Mouse (Mus musculus) adrenal gland, adult 8-10 months (tissue): ENCODE results near the gene Hmx2. TPM values are rescaled to one million over a fixed set of nuclear protein-coding genes. Genes with fewer than 3 reads are reported as not detected.

Experiments used
- DNase-seq: peaks from one replicate; pipeline ENCODE4 v3.0.0; 2022
- total RNA-seq, 4 experiments: library from RNA; stranded (reverse); gene quantifications; 2 replicates each; pipeline ENCODE4 v1.2.4; 2022

Gene Hmx2
- not detected for total RNA-seq

- no peak for DNase-seq
Measured at GRCm38 (mm10) chr7:131548473-131548872, at the start of gene Hmx2. Gene Hmx2, plus strand, starts transcription at chr7:131548773.

DNA sequence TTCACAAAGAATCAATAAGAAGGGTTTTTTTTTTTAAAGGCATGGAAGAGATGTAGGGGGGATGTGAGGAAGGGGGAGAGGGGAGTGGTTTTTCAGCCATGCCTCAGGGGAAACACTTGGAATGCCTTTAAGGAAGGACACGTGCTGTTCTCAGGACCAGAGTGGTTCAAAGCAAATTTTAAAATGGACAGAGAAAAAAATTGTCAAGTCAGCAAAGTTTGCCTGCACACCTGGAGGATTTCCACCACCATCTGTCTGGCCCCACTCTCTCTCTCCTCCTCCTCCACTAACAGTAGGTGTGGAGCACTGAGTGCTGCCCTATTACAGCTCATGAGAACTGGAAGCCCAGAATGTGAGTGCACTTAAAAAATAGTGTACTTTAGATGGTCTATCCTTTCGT is 44.8 kb upstream of the Hmx2 start:
- no peak for DNase-seq

DNA sequence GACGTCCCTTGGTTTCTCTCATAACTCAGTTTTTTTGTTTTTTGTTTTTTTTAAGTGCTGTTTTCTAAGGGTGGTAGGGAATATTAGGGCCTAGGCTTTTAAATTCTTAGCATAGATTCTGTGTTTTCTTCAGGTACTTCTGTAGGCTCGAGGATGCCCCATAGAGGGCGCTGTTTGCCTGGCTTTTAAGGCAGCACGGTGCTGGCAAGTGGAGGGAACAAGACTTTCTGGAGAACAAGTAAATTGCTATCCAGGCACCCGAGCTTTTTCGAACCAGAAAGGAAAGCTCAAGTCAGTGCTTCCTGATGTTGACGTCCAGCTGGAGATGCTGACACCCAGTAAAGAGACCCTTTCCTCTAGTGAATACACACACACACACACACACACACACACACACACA is 8.6 kb upstream of the Hmx2 start:
- DNase-seq: peak; percentile 74

DNA sequence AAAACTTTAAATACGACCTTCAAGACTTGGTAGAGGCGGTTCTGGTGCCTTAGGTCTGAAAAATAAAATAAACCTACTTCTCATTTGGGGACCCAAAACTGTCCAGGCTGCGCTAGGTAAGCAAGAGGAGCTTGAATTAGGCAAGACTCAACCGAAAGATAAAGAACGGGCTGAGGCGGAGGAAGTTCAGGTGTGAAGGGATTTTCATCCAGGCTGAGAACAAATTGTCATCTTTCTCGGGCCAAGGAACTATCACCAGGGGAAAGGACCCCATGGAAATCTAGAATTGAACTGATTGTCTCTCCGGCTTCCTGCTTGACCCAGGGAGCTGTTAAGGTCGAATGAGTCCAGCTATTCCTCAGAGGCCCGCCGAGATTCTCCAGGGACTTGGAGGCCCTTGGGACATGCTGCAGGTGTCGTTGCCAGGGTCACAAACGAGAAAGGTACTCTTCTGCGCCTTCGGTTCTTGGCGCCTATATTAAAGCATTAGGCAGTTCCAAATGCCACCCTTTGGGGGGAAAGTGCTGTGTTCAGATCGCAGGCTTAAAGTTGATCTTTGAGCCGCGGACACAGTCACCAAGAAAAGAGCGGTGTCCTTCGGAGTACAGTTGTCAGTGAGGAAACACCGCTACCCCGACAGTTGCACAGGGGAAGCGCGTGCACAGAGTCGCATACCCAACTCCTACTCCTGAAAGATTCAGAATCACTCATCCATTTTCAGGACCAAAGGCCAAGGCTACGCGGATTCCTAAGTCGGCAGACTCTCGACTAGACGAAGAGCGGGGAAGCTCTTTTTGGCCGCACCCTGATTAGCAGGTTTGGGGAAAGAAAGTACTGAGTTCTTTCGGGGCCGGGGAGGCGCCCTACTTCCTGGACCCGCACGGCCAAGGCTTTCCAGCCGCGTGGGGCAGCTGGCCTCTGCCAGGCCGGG is 7.1 kb upstream of the Hmx2 start:
- DNase-seq: no peak

GRCm38 (mm10) chr7:131542115-131542871 is 6.3 kb upstream of the Hmx2 start, which contains the start of gene Hmx3:
Gene Hmx3, plus strand, starts transcription at chr7:131542867.
- DNase-seq: no peak

GRCm38 (mm10) chr7:131542872-131543622 is 5.5 kb upstream of the Hmx2 start:
- DNase-seq: no peak

DNA sequence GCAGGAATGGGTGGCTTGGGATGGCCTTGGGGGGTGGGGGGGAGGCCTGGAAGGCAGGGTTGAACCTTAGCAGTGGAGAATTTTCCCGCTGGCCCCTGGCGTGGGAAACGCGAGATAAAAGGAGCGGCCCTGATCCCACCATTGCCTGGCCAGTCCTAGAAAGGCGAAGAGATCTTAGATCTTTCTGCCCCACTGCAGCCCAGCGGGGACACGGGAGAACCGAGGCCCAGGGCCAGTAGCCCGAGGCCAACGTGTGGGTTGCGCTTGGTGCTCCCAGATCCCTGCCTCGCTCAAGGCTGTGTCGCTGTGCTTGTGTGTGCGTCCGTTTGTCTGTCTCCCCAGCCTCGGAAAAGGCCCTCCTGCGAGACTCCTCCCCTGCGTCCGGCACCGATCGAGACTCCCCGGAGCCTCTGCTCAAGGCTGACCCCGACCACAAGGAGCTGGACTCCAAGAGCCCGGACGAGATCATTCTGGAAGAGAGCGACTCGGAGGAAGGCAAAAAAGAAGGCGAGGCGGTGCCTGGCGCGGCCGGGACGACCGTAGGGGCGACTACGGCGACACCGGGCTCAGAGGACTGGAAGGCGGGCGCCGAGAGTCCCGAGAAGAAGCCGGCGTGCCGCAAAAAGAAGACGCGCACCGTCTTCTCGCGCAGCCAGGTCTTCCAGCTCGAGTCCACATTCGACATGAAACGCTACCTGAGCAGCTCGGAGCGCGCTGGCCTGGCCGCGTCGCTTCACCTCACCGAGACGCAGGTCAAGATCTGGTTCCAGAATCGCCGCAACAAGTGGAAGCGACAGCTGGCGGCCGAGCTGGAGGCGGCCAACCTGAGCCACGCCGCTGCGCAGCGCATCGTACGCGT is 4.7 kb upstream of the Hmx2 start:
- no peak for DNase-seq

DNA sequence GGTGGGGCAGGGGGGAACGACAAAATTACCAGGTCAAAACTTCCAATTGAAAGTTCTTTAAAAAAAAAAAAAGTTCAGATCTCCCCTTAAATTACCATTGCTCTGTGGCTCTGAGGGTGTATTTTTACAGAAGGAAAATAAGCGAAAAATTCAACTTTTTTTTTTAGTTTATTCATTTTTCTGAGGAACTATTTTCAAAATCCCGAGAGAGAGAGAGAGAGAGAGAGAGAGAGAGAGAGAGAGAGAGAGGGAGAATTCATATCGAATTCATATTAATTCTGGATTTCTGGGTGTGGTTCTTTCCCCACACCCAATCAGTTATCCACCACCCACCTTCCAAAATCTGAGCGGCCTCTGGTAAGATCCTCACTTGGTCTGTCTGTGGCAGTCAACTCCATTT is 3.7 kb upstream of the Hmx2 start:
- no peak for DNase-seq

DNA sequence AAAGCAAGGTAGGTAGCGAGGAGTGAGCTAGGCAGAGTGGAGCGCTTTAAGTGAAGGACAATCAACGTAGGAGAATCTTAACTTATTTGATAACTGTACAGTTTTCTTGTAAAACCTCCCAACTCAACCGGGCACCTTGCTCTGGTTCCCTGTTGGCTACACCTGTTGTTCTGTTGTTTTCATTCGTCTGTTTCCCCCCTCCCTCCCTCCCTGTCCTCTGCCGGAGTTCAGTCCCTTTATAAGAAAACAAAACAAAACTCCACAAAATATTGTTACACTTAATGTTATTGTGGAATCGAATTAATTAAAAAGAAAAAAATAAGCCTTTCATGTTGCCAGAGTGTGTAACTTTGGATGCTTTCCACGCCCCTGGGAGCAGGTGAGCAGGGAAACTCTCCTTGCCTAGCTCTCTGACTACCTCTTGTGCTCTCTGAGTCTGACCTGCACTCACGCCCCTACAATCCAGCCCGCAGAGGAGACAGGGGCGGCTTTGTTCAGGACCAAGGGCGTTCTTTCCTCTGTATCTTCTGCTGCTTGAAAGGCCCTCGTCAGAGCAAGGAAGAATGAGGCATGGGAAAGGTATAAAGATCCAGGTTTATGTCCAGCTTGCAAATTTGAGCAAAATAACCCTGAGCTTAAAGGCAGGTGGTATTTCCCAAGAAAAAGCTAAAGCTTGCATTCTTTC is 2.7 kb upstream of the Hmx2 start:
- no peak for DNase-seq

DNA sequence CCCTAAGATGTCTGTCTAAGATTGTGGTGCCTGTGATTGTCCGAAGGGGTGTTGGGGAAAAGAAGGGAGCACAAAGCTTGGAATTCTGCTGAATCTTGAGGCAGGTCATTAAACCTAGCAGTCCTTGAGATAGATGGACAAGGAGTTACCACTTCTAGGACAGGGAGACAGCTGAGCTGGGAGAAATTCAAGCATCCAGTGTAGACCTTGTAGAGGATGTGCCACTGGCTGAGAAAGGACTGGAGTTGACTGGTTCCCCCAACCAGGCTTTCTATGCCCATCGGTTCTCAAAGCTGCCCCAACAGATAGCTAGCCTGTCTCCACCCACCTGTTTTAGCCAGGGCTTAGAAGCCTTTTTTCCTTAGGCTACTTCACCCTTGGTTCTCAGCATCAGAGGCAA is 2.1 kb upstream of the Hmx2 start:
- no peak for DNase-seq

- no peak for DNase-seq
Measured at GRCm38 (mm10) chr7:131547481-131547880, 1.1 kb upstream of the Hmx2 start.

DNA sequence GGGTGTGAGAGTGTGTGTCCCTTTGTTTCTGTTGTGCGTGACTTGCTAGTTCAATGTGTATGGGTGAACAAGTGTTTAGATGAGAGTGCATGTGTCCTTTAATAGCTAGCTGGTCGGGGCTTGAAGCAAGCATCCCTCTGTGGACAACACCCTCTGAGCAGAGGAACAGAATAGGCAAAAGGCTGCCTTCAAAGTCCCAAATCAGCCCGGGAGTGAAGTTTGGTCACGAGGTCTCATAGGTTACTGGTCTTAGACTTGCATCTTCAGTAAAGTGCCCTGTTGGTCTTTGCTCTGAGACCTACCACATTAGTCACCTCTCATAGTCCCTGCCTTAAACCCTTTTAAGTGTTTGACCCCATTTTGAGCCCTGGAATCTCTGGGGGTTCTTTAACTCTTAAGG is 2.9 kb downstream of the Hmx2 start:
- DNase-seq: no peak

GRCm38 (mm10) chr7:131551931-131552741 is 3.6 kb downstream of the Hmx2 start:
- DNase-seq: no peak

- no peak for DNase-seq
Measured at GRCm38 (mm10) chr7:131552781-131553180, 4.2 kb downstream of the Hmx2 start.

DNA sequence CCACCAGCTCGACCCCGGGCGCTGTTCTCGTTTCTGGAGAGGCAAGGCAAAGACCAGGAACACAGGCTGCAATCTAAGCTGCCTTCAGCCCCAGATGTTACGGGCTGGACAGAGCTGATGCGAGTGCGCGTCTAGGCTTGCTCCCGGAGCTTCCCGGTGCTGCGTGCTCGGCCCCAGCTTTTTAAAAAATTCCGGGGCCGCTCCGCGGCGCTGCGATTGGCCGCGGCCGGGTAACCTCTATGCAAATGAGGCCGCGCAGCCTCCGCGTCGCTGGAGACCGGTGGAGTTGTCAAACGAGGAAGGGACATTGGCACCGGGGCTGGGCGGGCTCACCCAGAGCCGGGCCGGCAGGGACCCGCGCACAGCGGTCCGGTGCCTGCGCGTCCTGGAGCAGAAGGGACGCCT is 5.2 kb downstream of the Hmx2 start:
- DNase-seq: no peak

DNA sequence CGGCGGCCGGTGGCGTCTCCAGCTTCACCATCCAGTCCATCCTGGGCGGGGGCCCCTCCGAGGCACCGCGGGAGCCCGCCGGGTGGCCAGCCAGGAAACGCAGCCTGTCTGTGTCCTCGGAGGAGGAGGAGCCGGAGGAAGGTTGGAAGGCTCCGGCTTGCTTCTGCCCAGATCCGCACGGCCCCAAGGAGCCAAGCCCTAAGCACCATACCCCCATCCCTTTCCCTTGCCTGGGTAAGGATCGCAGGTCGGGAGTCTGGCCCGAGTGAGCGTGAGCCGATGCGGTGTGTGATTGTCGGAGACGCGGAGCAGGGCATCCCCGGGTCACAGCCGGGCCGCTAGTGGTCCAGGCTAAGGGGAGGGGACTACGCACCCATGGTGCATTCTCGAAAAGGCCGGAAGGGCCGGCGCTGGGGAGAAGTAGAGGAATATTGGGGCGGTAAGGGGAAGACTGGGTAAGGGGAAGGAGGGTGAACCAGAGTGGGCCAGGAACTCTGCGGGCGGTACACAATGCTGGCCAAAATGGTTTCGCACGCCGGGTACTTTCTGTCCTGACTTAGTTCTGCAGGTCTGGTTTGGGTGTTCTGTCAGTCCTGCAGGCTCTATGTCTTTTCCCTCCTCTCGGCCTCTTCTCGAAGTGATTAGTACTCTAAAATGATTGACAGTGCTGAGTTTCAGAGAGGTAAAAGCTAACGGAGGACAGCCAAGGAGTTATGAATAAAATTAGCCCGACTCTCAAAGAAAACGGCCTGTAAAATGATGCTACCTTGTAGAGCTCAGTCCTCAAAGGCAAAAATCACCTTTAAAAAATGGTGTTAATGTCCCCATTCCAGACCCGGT is 6.0 kb downstream of the Hmx2 start:
- no peak for DNase-seq

GRCm38 (mm10) chr7:131555301-131556081 is 6.9 kb downstream of the Hmx2 start:
- no peak for DNase-seq

DNA sequence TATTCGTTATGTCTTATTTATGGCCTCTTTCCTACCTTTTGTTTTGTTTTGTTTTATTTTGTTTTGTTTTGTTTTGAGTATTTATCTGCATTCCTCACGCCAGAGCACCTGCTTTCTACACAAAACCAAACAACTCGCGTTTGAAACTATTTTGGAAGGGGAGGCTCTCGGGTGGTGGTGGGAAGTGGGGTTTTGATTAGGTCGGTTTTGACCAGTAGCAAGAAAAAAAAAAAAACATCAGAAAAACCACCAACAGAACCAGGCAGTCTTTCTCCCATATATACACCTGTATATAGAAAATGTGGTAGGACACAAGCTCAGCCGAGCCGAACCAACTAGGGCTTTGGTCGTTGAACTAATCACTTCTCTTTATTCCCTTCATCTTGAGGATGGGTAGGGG is 7.5 kb downstream of the Hmx2 start:
- no peak for DNase-seq
